Mouse (Mus musculus) liver, postnatal 0 days (tissue): ENCODE measurements around the gene Mvb12b.

ENCODE experiments used
- CTCF ChIP-seq: sonication (generic); IDR thresholded peaks from 2 replicates; pipeline ENCODE4 v1.5.1; 2016; ENCODE audit warnings: antibody characterized with exemption, low read depth
- EP300 ChIP-seq: IDR thresholded peaks from 2 replicates; pipeline ENCODE4 v1.6.1; 2016; ENCODE audit warnings: antibody characterized with exemption, low read depth, mild to moderate bottlenecking

- TF ChIP-seq EP300, result no peak
- TF ChIP-seq CTCF, result no peak
Measured at GRCm38 (mm10) chr2:33916603-33917002, 28.9 kb upstream of the Mvb12b start.
